Mouse (Mus musculus): Measurements from ENCODE around the gene Mgat4b.

The Mgat4b gene

DNA sequence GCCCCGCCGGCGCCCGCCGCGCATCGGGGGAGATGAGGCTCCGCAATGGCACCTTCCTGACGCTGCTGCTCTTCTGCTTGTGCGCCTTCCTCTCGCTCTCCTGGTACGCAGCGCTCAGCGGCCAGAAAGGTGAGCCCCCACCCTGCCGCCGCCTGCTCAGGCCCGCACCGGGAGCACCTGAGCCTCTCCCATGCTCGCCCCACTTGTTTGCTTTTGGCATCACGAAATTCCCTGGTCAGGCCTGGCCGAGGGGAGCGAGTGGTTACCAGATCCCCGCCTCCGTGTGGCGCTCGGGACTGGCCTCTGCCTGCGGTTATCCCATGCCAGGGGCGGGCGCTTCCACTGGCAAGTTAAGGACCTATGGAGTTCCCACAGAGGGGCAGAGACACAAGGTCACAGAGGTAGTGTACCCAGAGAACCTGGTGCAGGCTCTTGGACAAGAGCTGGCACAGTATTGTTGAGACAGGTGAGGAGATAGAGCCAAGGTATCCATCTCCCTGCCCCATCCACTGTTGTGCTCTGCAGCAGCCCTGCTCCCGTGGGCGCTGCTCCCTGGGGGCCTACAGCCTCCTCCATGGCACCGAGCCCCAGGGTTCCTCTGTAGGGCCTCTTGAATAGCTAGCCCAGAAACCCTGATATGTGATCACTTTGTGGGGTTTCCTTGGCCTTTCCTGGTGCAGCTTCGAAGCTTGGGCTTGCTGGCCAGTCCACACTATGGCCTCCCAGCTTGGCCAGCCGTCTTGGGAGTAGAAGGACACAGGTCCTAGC, 15.1 kb downstream of the Mgat4b start:
- DNase-seq = peak; percentile 62 to 66

- no peak for DNase-seq
Observed at GRCm38 (mm10) chr11:50226406-50226805, 15.7 kb downstream of the Mgat4b start.

GRCm38 (mm10) chr11:50227226-50227625, 16.5 kb downstream of the Mgat4b start:
- peak in 1 of 2 experiments; percentile 51 for DNase-seq

DNA sequence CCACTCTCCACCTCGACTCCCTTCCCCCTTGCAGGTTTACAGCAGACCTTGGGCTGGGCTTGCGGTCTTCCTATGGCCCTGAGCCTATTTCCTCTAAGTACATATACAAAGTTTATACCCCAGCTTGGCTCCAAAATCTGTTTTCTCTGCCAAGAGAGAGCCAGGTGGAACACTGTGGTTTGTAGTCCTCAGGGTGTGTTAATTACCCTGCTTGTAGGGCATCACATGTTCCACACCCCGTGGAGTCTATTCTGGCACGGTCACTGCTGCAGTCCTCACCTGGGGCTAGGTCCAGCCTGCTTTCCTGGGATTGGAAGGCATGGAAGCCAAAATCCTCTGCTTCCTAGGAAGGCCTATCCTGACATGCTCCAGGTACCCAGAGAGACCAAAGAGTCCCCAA, 17.0 kb downstream of the Mgat4b start:
- DNase-seq = no peak

- DNase-seq = no peak
Observed at GRCm38 (mm10) chr11:50228772-50229171, 18.1 kb downstream of the Mgat4b start.

DNA sequence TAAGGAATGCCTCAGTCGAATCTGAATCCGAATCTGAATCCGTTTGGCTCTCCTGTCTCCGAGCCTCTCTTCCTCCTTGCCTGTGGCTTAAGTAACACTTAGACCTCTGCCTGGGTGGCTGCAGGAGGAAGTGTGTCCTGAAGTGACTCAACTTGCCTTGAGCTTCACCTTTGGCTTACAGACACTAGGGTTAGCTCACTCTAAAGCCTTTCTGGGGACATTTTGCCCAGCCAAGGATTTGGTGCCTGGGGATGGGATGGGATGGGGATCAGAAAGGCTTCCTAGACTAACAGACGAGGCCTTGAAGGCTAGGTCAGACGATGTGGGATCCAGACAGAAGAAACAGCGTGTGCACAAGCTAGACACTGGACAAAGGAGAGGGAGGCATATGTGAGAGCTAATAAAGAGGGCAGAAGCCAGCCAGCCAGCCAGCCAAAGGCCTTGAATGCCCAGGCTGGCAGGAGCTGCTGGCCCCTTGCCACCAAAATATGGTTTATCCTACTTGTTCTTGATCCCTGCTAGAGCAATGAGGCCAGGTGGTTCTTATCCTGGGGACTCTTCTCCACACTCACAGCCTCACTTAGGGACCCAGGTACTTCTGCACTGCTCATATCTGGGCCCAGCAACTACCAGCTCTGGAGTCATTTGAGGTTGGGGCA, 18.7 kb downstream of the Mgat4b start:
- DNase-seq = no peak

DNA sequence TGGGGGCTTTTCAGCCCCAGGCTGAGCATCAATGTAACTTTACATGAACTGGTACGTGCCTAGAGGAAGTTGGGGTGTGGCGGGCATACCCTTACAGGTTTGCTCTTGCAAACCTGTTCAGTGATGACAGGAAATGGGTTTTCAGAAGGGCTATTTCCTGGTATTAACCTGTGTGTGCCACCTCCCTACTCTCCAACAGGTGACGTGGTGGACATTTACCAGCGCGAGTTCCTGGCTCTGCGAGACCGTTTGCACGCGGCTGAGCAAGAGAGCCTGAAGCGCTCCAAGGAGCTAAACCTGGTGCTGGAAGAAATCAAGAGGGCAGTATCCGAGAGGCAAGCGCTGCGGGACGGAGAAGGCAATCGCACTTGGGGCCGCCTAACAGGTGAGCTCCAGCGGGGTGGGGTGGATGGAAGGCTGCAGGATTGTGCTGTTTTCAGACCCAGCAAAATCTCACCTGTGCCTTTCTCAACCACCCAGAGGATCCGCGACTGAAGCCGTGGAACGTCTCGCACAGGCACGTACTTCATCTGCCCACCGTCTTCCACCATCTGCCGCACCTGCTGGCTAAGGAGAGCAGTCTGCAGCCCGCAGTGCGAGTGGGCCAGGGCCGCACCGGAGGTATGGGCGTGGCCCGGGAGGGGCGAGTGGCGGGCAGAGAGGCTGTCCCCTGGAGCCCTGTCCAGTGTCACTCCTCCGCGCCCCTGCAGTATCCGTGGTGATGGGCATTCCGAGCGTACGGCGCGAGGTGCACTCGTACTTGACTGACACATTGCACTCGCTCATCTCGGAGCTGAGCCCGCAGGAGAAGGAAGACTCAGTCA, 20.0 kb downstream of the Mgat4b start:
- peak in 1 of 2 experiments; percentile 55 for DNase-seq

DNA sequence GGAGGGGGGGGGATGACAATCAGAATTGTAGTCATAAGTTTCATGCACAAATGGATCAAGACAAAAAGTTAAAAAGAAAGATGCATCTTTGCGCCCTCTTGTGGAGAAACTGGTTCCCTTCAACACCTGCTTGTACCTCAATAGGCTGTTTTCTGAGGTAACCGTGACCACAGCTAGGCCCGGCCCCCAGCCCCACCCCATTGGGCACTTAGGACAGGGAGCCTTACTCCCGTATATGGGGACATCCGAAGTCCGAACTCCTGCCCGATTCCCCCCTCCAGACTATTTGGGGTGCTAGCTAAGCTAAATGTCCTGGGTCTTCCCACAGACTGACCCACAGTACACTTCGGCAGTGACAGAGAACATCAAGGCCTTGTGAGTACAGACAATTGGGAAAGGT, 20.7 kb downstream of the Mgat4b start:
- peak in 1 of 2 experiments; percentile 75 for DNase-seq

- no peak for DNase-seq
Observed at GRCm38 (mm10) chr11:50233022-50233421, 22.3 kb downstream of the Mgat4b start.

GRCm38 (mm10) chr11:50233993-50234392, 23.3 kb downstream of the Mgat4b start:
- no peak for DNase-seq

DNA sequence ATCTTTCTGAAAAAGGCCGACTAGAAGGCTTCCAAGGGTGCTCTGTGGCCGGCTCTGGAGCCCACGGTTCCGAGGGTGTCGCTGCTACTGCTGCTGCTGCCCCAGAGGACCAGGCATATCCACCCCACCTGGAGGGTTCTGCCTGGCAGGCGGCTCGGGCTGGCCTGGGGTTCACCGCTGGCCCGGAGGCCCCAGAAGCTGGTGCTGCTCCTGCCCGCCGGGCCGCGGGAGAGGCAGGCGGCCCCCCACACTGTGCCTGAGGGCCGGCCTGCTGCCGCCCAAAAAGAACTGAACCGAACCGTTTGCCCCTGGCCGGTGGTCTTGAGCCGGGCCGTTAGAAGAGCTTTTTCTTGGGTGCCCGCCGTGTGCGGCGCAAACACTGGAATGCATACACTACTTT, 23.9 kb downstream of the Mgat4b start:
- DNase-seq = no peak

DNA sequence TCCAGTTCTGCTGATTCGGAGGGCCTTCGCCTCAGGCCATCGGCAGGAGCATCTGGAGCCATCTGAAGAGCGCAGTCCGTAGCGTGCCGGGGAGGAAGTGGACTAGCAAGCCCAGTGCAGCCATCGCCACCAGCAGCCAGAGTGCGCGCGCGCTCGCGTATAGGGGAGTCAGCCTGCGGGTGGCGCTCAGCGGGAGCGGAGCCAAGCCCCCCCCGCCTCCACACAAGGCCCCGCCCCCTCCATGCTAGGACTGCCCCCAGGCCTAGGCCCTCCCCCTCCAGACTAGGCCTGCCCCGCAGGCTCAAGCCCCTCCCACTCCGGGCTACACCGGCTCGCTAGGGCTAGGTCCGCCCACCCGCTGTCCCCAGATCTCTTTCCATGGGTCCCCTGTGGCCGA, 25.8 kb downstream of the Mgat4b start:
- DNase-seq = peak; percentile 94

GRCm38 (mm10) chr11:50236937-50237835, 26.5 kb downstream of the Mgat4b start:
- no peak for DNase-seq

- DNase-seq = peak; percentile 51 to 54
Observed at GRCm38 (mm10) chr11:50238324-50238723, 27.6 kb downstream of the Mgat4b start, which contains the start of gene Ltc4s. Ltc4s (minus strand) TSS chr11:50238616.

DNA sequence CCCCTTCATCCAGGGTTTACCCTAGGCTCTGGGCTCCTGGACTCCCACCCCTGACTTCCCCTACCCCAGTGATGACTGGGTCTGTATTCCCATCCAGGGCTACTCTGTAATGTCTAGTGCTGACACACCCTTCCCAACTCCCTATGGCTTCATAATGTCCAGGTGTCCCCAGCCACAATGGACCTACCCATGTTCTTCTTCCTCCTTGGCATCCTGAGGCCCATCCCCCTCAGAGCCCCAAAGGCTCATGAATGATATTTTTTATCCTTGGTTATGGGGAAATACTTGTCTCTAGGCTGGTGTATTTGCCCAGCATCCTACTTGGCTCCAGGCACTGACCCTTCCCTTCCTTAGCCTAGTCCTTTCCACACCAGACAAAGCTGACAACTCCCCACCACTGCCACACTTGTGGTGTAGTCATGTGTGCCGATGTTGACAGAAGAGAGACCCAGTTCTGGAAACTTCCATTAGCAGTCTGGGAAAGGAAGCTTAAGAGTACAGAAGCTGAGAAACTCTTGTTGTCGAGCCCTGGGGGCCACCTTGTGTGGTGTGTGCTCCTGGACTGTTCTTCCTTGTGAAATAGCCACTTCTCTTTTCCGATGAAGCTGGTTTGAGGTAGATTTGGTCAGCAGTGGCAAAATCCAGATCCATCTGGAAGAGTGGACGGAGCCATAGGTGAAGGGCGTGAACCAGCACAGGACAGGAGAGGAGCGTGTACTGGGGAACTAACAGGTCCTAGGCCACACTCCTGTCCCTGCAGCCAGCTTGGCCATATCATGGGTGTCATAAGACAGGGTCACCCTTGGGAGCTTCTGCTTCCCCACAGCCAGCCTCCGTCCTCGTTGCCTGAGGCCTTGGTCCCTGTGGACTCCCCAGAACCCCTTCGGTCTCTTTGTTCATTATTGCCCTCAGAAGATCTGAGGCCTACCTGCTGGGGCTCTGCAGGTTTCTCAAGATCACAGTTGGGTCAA, 28.4 kb downstream of the Mgat4b start:
- peak in 1 of 2 experiments; percentile 39 for DNase-seq

DNA sequence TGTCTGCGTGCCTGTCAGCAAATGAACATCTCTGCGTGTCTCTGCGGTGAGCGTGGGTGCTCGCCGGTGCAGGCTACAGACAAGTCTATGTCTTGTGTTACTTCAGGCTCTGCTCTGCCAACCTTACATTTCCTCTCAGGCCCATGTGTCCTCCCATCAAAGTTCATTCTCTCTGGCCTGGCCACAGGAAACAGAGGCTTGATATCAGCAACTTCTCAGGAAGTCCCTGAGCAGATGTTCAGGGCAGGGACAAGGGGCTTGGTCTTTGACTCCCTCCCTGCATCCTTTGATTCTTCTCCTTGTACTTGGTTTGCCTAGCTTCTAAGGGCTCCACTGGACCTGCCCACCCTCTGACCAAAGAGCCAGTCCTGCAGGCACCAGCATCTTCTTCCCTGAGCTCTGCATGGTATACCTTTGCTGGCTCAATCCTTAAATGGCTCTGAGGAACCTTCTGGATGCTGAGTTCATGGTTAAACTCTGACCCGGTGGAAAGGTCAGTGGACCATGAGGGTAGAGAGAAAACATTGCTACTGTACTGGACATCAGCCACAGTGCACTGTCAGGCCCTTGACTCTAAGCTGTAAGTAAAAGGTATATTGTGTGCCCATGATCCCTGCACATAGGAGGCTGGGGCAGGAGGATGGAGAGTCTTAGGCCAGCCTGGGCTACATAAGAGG, 29.7 kb downstream of the Mgat4b start:
- DNase-seq = peak in 1 of 2 experiments; percentile 25

DNA sequence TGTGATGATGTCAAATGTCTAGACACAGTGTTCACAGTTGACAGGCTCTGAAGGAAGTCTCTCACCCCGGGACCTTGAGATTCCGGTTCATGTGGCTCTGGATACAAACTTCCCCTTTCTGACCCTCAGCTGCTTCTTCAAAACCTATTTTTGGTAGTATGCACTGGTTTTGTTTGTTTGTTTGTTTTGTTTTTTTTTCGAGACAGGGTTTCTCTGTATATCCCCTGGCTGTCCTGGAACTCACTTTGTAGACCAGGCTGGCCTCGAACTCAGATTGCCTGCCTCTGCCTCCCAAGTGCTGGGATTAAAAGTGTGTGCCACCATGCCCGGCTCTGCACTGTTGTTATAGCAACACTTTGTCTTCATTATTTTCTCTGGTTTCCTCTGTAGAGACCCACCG, 33.2 kb downstream of the Mgat4b start:
- DNase-seq = no peak

DNA sequence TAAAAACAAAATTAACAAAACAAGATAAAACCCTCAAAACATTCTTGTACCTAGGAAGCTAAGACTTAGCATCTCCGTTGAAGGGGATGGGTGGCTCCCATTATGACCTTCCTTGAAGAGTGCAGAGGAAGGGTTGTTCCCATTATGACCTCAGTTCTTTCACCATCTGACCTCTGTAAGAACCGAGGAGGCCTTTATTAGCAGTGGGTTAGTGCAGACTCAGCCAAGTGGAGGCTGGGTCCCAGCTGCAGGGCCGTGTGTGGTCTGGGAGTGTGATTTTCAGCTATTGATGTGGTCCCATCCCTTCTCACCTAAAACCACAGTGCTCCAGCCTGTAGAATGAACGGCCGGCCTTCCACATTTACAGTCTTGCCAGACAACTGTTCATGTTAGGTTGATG, 34.6 kb downstream of the Mgat4b start:
- no peak for DNase-seq

DNA sequence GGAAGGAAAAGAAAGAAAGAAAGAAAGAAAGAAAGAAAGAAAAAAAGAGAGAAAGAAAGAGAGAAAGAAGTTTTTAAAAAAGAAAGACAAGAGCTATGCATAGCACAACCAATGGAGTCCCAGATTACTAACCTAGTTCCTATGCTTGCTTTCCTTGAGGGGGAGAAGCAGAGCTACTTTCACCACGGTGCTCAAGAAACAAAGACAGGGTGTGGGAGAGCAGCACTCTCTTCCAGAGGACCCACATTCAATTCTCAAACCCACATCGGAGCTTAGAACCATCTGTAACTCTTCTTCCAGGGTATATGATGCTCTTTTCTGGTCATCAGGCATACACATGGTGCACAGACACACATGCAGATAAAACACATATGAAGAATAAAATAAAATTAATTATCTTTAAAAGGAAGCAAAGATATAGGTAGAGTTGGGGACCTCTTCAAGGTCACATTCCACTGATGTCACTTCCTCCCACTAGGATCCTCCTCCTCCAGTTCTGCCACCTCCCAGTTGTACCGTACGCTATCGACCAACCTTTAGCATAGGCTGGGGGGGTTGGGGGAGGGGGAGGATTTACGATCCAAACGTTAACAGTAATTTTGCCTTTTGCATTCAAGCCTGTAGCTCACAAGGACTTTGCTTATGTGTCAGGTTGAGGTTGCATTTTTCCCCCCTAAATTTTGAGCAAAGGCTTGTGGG, 37.9 kb downstream of the Mgat4b start:
- no peak for DNase-seq

DNA sequence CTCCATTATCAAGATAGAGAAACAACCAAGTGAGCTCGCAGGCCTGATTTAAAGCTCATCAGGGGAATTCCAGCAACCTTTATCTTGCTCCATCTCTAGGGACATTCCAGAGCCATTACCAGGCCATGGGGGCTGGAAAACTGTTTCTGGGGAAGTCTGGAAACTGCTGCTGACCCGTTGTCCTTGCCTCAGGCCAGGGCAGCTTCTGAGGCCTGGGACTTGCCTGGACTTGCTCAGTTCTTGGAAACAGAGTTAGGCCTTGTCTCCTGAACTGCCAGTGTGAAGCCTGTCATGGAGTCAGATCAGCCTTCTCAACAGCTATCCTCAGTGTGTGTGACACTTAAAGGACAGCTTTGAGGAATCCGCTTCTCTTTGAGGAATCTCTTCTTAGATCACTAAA, 41.5 kb downstream of the Mgat4b start:
- peak; percentile 40 to 52 for DNase-seq

Data from lung, postnatal 4 days (tissue).